Comparison of ENCODE assay signal across 8 mouse cellular contexts in genomic region chr13:81710266-81710665, GRCm38 (mm10). TPM values are rescaled to one million over a fixed set of nuclear protein-coding genes. Genes with fewer than 3 reads are reported as not detected.
DNase-seq lines count a peak whose midpoint lies in the region; ATAC-seq lines count a peak whose summit lies in the region.

No protein-coding gene starts in this region.

- H3K27ac ChIP-seq in neural tube, embryonic 11.5 days (ENCODE audit: low read depth, low read length): no peak overlapping the region
- peak overlapping the region; percentile 90 for H3K27ac ChIP-seq in embryonic facial prominence, embryonic 13.5 days
- peak overlapping the region; percentile 86 for H3K27ac ChIP-seq in limb, embryonic 10.5 days
- no peak overlapping the region for H3K27ac ChIP-seq in neural tube, embryonic 13.5 days (replicated peaks)

- H3K4me3 ChIP-seq in neural tube, embryonic 11.5 days (ENCODE audit: low read depth, low read length): peak overlapping the region; percentile 77
- H3K4me3 ChIP-seq in embryonic facial prominence, embryonic 13.5 days: peak overlapping the region; percentile 81
- H3K4me3 ChIP-seq in limb, embryonic 10.5 days: peak overlapping the region; percentile 80
- H3K4me3 ChIP-seq in neural tube, embryonic 13.5 days: peak overlapping the region; percentile 82

- no peak for DNase-seq in neural tube, embryonic 11.5 days (ENCODE audit: low spot score)
- no peak for DNase-seq in neural tube, embryonic 10.5 days (ENCODE audit: extremely low spot score, low spot score)
- no peak for DNase-seq in limb, embryonic 10.5 days (ENCODE audit: low spot score)
- no peak for DNase-seq in left cerebral cortex, adult 11 months (ENCODE audit: low spot score)
- DNase-seq in gastrocnemius, adult 18-20 months (ENCODE audit: low spot score): no peak
- no peak for DNase-seq in kidney, postnatal 25 days

- H3K9me3 ChIP-seq in neural tube, embryonic 11.5 days (ENCODE audit: control insufficient read depth, low read length): no peaks in the 10 kb centered on the region
- H3K9me3 ChIP-seq in embryonic facial prominence, embryonic 13.5 days: no peaks in the 10 kb centered on the region
- H3K9me3 ChIP-seq in limb, embryonic 10.5 days (replicated peaks): no peaks in the 10 kb centered on the region
- H3K9me3 ChIP-seq in neural tube, embryonic 13.5 days: no peaks in the 10 kb centered on the region

- H3K27me3 ChIP-seq in neural tube, embryonic 11.5 days (ENCODE audit: control insufficient read depth, insufficient read depth, low read length): no peaks in the 10 kb centered on the region
- H3K27me3 ChIP-seq in embryonic facial prominence, embryonic 13.5 days: no peaks in the 10 kb centered on the region
- H3K27me3 ChIP-seq in limb, embryonic 10.5 days (ENCODE audit: low read depth, poor library complexity, severe bottlenecking): peaks cover 5% of the 10 kb centered on the region; the same call in 1 of the 2 replicates
- no peaks in the 10 kb centered on the region for H3K27me3 ChIP-seq in neural tube, embryonic 13.5 days

- WGBS in neural tube, embryonic 11.5 days: 2% methylated on average over 7 of the region's 7 CpGs
- 2% methylated on average over 7 of the region's 7 CpGs for WGBS in embryonic facial prominence, embryonic 13.5 days
- under 1% methylated on average over 7 of the region's 7 CpGs for WGBS in limb, embryonic 10.5 days
- WGBS in neural tube, embryonic 13.5 days: under 1% methylated on average over 7 of the region's 7 CpGs

- H3K4me2 ChIP-seq in neural tube, embryonic 11.5 days (ENCODE audit: low read depth): peak overlapping the region; percentile 94
- peak overlapping the region; percentile 98 for H3K4me2 ChIP-seq in embryonic facial prominence, embryonic 13.5 days
- H3K4me2 ChIP-seq in neural tube, embryonic 13.5 days: peak overlapping the region; percentile 94

- ATAC-seq in neural tube, embryonic 11.5 days (ENCODE audit: insufficient read depth, low FRiP score, low TSS enrichment): no peak
- no peak for ATAC-seq in embryonic facial prominence, embryonic 13.5 days (ENCODE audit: insufficient number of reproducible peaks, insufficient read depth, low FRiP score, low TSS enrichment, low read depth)
- no peak for ATAC-seq in neural tube, embryonic 13.5 days (ENCODE audit: low read depth)

- peak overlapping the region; percentile 61 for H3K9ac ChIP-seq in neural tube, embryonic 11.5 days (ENCODE audit: low read length)
- peak overlapping the region; percentile 81 for H3K9ac ChIP-seq in embryonic facial prominence, embryonic 13.5 days
- H3K9ac ChIP-seq in neural tube, embryonic 13.5 days: peak overlapping the region; percentile 81

- H3K36me3 ChIP-seq in neural tube, embryonic 11.5 days (ENCODE audit: control insufficient read depth, insufficient read depth, low read length): no peaks in the 10 kb centered on the region
- H3K36me3 ChIP-seq in embryonic facial prominence, embryonic 13.5 days: no peaks in the 10 kb centered on the region
- H3K36me3 ChIP-seq in limb, embryonic 10.5 days: no peaks in the 10 kb centered on the region
- H3K36me3 ChIP-seq in neural tube, embryonic 13.5 days: no peaks in the 10 kb centered on the region

- H3K4me1 ChIP-seq in neural tube, embryonic 11.5 days (ENCODE audit: control insufficient read depth, insufficient read depth, low read length): peaks cover 3% of the 10 kb centered on the region; the same call in 1 of the 2 replicates
- peaks cover 23% of the 10 kb centered on the region for H3K4me1 ChIP-seq in embryonic facial prominence, embryonic 13.5 days
- peaks cover 18% of the 10 kb centered on the region for H3K4me1 ChIP-seq in limb, embryonic 10.5 days
- H3K4me1 ChIP-seq in neural tube, embryonic 13.5 days (replicated peaks): peaks cover 22% of the 10 kb centered on the region

RNA-seq across cellular contexts. Expression of gene Polr3g, which starts 0.5 kb away (rescaled TPM):
- 10.4 and 13.3 TPM in 2 replicates for polyA plus RNA-seq in neural tube, embryonic 11.5 days (2014; fragmentation: Nextera tagmentation; extraction: Ambion mirVana)
- polyA plus RNA-seq in embryonic facial prominence, embryonic 13.5 days (2015; fragmentation: Nextera tagmentation; extraction: Ambion mirVana): 18.3 and 19.4 TPM in 2 replicates
- 20.0 and 21.3 TPM in 2 replicates for polyA plus RNA-seq in limb, embryonic 10.5 days (2016; fragmentation: Nextera tagmentation; extraction: Ambion mirVana)
- 5.9 and 6.7 TPM in 2 replicates for polyA plus RNA-seq in neural tube, embryonic 13.5 days (2015; fragmentation: Nextera tagmentation; extraction: Ambion mirVana)
- 1 to 10 TPM; 1.5 to 1.8 TPM for total RNA-seq in gastrocnemius, adult 18-20 months (2021)

RNA-seq across cellular contexts. Expression of gene Mblac2, which starts 0.9 kb away (rescaled TPM):
- polyA plus RNA-seq in neural tube, embryonic 11.5 days (2014; fragmentation: Nextera tagmentation; extraction: Ambion mirVana): 11.5 and 12.3 TPM in 2 replicates
- 8.0 and 9.5 TPM in 2 replicates for polyA plus RNA-seq in embryonic facial prominence, embryonic 13.5 days (2015; fragmentation: Nextera tagmentation; extraction: Ambion mirVana)
- 3.4 and 4.4 TPM in 2 replicates for polyA plus RNA-seq in limb, embryonic 10.5 days (2016; fragmentation: Nextera tagmentation; extraction: Ambion mirVana)
- 34.5 and 34.8 TPM in 2 replicates for polyA plus RNA-seq in neural tube, embryonic 13.5 days (2015; fragmentation: Nextera tagmentation; extraction: Ambion mirVana)
- total RNA-seq in gastrocnemius, adult 18-20 months (2021): 1 to 10 TPM; 1.7 to 1.8 TPM

RNA-seq across cellular contexts. Expression of gene Lysmd3, which starts 52.8 kb away (rescaled TPM):
- polyA plus RNA-seq in neural tube, embryonic 11.5 days (2014; fragmentation: Nextera tagmentation; extraction: Ambion mirVana): 35.4 and 39.5 TPM in 2 replicates
- polyA plus RNA-seq in embryonic facial prominence, embryonic 13.5 days (2015; fragmentation: Nextera tagmentation; extraction: Ambion mirVana): 27.1 and 29.5 TPM in 2 replicates
- 16.5 and 22.8 TPM in 2 replicates for polyA plus RNA-seq in limb, embryonic 10.5 days (2016; fragmentation: Nextera tagmentation; extraction: Ambion mirVana)
- polyA plus RNA-seq in neural tube, embryonic 13.5 days (2015; fragmentation: Nextera tagmentation; extraction: Ambion mirVana): 18.6 and 22.2 TPM in 2 replicates
- 1 to 10 TPM; 5.1 to 5.6 TPM for total RNA-seq in gastrocnemius, adult 18-20 months (2021)

Comparison
In these comparisons a context has a peak if more than half of its experiments do, and no peak if none do; other contexts are left out.
1. H3K27ac ChIP-seq: peak in embryonic facial prominence, embryonic 13.5 days (single experiment) and limb, embryonic 10.5 days (single experiment); none in neural tube, embryonic 11.5 days (single experiment) and neural tube, embryonic 13.5 days (single experiment).
2. Peak in every context shown above with its lines, with median percentiles within 50 percentile points of each other: H3K4me2 ChIP-seq, H3K4me3 ChIP-seq and H3K9ac ChIP-seq.